Mouse (Mus musculus): ENCODE results near the gene Bet1l. TPM values are rescaled to one million over a fixed set of nuclear protein-coding genes. Genes with fewer than 3 reads are reported as not detected.
A peak's percentile ranks its signal among the peaks of the same experiment; 100 is the strongest.

The Bet1l gene
- total RNA-seq (2015) (9.9 and 12.3 TPM in 2 replicates), total RNA-seq (2017) (21.8 and 24.6 TPM in 2 replicates)

DNA sequence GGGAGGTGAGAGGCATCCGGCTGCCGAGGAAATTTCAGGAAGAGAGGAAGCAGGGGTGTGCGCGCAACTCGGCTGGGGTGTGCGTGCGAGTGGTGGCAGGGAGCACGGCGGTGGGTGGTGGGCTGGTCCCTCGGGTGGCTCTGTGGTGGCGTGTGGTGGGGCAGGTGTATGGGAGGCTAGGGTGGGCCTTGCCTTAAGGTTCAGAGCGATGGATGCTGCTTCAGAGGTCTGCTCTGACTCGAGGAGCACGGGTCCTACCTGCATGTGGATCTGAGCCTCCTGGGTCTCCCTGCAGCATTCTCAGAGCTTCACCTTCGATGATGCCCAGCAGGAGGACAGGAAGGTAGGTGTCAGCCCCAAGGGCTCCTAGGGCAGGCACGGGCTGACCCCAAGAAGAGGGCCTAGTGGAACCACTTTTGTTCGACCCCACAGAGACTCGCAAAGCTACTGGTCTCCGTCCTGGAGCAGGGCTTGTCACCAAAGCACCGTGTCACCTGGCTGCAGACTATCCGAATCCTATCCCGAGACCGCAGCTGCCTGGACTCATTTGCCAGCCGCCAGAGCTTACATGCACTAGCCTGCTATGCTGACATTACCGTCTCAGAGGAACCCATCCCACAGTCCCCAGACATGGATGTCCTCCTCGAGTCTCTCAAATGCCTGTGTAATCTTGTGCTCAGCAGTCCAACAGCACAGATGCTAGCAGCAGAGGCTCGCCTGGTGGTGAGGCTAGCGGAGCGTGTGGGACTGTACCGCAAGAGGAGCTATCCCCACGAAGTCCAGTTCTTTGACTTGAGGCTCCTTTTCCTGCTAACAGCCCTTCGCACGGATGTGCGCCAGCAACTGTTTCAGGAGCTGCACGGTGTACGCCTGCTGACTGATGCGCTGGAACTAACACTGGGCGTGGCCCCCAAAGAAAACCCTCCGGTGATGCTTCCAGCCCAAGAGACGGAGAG, at the start of gene Bet1l:
Bet1l (minus strand) TSS at position 28 of the 956 bp plus-strand sequence.
- no peak; the same call in 1 of the 2 replicates for ATAC-seq (replicated peaks; ENCODE audit: poor library complexity)

DNA sequence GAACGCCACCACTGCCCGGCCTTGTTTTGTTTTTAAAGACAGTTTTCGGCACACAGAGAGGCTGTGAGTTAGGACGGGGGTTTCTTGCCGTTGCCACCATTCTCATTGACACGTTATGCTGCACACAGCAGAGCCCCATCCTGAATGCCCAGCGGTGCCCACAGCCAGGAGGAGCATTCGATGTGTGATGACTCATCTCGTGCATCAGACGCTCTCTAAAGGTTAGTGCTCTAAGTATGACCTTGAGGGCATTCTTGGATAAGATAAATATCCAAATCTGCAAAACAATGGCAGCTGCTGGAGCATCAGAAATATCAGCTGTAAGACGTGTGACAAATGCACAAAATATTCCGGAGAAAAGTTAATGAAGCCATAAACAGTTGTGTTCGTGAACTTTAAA, 49.8 kb upstream of the Bet1l start:
- no peak for ATAC-seq (replicated peaks; ENCODE audit: poor library complexity)

DNA sequence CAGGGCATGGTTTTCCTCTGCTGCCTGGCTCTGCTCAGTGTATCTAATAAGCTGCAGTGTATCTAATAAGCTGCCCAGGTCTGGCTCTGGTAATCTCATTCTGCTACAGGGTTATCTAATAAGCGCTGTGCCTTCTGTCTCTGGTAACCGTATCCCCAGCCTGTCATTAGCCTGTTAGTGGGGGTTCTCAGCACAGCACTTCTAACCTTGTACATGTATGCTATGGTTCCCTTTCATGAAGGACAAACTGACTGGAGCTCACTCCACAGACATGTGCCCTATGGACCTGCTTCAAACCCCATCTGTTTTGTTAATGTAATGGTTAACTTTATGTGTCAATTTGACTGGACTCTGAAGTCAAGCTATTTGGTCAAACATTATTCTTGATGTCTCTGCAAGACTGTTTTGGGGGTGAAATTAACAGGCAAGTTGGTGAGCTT, 48.3 kb upstream of the Bet1l start:
- peak; percentile 51 for ATAC-seq (replicated peaks; ENCODE audit: poor library complexity)

DNA sequence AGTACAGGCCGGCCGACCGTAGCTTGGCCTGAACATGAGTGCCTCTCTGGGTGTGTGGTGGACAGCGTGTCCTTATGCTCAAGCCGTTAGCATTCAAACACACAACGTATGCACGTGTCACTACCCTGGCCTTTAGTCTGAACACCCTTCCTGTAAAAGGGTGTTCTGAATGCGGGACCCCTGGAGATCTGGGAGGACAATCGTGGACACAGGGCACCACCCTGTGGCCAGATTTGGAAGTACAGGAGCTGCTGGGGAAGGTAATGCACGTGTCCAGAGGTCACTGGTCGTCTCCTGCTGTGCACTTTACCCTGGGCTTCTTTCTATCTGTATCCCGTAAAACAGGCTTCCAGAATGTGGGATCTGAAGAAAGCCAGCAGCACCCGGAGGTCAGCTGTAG, 45.8 kb upstream of the Bet1l start:
- ATAC-seq (replicated peaks; ENCODE audit: poor library complexity), result peak; percentile 86

DNA sequence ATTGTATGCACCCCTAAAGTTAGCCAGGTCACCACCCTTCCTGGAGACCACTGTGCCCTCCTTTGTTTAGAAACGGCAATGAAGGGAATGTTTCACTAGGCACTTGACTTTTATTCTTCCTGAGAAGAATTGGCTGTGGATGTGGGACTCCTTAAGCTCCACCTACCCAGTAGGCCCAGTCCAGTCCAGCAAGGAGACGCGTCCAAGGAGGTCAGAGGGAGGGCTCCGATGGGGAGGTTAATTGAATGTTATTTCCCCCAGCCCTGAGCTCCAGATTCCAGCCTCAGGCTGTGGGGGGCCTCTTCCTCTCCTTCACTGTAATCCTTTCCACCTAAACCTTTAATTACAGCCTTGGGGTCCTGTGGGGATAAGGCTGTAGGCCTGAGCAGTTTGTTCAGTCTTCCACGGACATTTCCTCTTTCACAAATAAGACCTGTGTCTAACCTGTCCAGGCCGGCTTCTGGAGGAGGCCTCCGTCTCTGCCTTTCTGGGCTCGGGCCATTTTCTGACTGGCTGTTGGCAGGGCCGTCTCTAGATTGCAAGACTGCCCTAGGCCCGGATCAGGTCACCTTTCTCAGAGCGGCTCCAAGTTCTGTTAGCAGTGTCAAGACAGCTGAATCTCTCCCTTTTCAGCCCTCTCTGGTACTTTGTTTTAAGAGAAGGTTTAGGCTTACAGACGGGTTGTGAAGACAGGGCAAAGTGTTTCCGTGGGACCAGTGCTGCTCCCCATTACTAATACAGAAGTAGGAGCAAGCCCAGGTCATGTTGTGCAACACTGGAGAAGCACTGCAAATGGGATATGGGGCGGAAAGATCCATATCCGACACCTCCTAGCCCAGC, 44.9 kb upstream of the Bet1l start:
- ATAC-seq (replicated peaks; ENCODE audit: poor library complexity), result no peak

DNA sequence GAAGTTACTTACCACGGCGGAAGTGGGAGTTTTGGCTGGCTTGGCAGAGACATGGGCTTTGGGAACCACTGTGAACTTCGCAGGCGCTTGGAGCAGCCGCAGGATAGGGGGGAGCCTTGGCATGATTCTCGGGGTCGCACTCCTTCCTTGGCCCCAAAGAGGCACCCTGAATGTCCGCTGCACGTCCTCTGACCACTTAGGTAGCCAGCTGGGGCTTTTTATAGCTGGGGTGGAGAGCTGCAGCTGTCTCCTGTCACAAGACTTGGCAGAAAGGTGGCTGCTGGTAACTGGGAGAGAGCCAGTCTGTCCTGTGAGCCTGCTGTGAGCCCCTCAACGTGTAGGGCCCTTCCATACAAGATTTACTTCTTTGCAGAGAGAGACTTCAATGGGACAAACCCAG, 42.8 kb upstream of the Bet1l start, which contains the start of gene Cox8b:
Cox8b (minus strand) TSS at position 227 of the 400 bp plus-strand sequence.
- no peak for ATAC-seq (replicated peaks; ENCODE audit: poor library complexity)

DNA sequence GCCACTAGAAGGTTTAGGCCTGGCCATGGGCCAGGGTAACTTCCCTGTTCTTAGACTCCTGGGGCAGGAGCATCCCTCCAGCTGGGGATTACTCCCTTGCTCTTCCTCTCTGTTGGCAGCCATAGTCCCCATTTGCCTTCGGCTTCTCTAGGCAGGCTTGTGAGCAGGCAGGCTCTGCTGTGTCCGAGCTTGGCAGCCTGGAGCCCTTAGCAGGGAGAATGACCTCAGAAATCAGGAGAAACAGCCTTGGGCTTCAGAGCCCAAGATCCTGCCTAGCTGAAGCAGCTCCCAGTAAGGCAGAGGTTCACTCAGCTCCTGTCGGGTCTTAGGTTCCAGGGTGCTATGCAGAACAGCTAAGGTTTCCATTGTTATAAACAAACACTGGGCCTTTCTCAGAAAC, 41.7 kb upstream of the Bet1l start:
- no peak for ATAC-seq (replicated peaks; ENCODE audit: poor library complexity)

DNA sequence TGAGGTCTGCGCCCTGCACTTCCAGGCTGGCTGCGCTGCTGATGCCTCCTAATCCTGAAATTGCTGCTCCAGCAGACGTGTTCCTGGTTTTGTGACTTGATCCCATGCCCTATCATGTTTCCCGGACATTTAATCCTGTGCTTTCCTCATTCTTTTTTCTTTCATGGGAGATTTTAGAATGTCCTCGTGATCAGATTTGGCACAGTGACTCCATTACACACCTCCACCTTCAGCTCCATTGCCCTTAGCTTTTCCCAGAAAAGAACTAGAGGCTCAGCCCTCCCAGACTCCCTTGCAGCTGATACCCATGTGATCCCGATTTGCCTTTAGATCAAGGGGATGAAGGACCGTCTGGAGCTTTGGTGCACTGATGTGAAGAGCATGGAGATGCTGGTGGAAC, 40.5 kb upstream of the Bet1l start:
- ATAC-seq (replicated peaks; ENCODE audit: poor library complexity), result no peak

DNA sequence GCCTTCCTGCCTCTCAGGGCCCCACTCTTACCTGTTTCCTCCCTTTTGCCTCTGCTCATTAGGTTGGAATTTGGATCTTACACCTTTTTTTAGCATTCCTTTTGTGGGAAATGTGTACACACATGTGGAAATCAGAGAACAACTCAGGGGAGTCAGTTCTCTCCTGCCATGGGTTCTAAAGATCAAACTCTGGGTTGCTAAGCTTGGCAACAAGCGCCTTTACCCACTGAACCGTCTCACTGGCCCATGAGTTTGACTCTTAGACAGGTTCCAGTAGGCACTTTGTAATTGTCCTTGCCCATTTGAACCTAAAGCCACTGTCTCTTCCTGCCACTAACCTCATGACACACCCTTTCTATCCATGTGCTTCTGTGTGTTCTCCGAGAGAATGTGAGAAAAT, 37.2 kb upstream of the Bet1l start:
- ATAC-seq (replicated peaks; ENCODE audit: poor library complexity), result no peak

DNA sequence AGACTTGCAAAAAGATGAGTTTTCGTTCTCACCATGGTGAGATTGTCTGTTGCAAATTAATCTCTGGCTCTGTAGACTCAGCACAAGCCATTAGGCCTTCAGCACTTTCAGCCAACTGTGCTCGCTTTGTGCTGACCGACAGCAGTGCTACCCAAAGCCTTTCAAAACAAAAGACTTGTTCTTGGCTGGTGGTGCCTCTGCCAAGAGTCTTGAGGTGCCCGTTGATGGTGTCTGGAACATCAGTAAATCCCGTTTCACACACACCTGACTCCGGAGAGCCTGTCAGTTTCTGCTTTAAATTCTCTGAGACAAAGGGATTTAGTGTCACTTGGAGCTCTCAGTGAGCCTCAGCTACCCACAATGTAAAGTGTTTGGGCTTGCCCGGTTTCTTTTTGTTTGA, 36.7 kb upstream of the Bet1l start:
- no peak for ATAC-seq (replicated peaks; ENCODE audit: poor library complexity)

DNA sequence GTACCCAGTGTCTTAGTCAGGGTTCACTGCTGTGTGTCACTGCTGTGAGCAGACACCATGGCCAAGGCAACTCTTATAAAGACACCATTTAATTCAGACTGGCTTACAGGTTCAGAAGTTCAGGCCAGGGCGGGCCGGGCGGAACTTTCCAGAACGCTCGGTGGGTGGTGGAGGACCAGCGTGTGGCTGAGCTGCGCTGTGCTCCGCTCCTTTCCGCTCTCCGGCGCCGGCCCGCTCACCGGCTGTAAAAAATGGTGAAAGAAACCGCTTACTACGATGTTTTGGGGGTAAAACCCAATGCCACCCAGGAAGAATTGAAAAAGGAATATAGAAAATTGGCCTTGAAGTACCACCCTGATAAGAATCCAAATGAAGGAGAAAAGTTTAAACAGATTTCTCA, 33.3 kb upstream of the Bet1l start:
- peak; percentile 46; the same call in 1 of the 2 replicates for ATAC-seq (replicated peaks; ENCODE audit: poor library complexity)

DNA sequence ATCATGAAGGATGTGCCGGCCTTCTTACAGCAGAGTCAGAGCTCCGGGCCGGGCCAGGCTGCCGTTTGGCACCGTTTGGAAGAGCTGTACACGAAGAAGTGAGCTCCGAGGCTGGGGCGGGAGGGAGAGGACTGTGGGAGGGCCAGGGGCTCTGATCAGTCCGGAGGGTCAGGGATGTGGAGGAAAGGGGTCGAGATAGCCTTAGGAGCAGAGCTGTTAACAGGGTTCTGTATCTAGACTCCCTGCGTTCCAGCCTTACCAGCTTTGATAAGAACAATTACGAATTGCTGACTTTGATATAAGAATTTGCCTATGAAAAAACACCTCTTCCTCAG, 25.1 kb upstream of the Bet1l start:
- ATAC-seq (replicated peaks; ENCODE audit: poor library complexity), result peak; percentile 1; the same call in 1 of the 2 replicates

DNA sequence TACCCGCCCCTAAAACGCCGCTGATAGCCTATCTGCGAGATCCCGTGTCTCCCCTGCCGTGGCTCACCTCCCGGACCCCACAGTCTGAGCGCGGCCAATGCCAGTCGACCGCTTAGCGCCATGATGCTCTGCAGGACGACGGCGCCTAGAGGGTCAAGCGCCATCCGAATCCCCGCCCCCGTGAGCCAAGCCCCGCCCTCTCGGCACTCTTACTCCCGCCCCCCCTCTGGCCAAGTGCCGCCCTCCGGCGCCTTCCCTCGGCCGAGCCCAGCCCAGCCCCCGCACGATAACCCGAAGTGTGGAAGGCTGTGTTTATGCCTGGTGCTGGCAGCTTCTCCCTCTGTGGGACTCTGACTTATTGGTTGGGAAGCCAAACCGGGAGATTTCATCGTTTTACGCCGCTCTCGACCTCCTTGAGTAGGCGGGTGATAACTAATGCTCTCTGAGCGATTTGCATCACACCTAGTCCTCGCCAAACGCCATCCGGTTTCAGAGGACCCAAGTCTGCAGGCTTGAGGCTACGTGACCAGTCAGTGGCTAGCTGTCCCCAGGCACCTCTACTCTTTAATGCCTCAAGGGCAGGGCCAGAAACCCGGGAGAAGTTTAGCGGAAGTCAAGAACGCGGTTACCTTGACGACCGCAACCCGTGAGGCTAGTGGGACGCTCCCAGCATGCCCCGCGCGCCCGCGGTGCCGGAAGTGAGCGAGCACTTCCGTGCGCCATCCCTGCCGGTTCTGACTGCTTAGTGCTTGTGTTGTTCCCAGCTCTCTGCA, 24.5 kb upstream of the Bet1l start, which contains the start of the genes Psmd13 and Sirt3:
Psmd13 (plus strand) TSS at position 273 of the 773 bp plus-strand sequence.
Sirt3 (minus strand) TSS at position 614 of the 773 bp plus-strand sequence.
- peak; percentile 82 for ATAC-seq (replicated peaks; ENCODE audit: poor library complexity)

DNA sequence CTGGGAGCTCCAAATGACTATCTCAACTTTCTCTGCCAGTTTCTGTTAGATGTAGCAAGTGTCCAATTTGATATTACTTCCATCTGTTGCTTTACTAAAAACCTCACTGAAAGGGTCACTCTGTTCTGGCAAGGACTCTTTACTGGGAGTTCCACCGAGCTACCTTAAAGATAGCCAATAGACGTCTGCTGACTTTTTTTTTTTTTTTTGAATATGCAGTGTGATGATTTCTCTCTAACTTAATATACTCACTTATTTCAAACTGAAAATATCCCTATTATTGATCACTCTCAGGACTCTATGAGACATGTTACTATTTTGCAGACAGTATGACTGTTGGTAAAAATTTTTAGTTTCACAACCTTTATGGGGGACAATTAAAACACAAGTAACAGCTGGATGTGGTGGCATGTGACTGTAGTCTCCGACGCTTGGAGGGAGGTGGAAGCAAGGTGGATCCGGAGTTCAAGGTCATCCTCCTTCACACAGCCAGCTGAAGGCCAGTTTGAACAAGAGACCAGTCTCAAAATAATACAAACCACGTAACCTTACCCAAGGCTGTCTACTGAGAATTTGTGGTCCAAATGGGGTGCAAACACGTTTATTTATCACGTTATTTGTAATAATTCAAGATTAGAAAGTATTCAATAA, 23.6 kb upstream of the Bet1l start:
- ATAC-seq (replicated peaks; ENCODE audit: poor library complexity), result no peak

DNA sequence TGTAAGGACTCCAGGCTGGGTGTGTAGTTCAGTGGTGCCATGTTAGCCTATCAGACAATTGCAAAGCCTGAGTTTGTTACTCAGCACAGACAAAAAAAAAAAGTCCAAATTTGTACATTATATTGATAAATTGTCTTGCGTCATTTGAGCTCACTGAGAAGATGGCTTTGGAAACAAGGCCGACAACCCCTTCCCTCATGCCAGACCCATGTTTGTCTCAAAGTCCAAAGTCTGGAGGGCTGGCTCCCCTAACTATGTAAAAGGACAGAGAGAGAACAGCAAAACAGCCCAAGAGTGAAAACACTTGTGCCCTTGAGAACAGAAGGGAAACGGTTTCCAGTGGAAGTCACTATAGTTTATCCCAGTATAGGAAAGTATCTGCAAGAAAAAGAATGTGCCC, 23.0 kb upstream of the Bet1l start:
- ATAC-seq (replicated peaks; ENCODE audit: poor library complexity), result no peak

DNA sequence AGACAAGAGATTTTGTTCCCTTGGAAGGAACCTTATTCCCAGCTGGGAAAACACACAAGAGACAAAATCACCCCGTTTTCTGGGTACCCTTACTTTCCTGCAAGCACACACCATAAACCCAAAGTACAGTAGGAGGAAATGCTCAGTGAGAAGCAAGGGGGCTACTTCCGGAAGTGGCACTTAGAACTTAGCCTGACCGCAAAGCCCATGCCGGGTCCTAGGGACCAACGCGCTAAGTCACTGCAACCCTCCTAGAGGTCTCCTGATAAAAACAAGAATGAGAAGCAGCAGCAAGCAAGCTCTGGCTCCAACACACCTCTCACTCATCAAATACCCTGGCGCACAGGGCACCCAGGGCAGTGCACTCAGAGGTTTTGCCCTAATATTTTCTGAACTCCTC, 22.0 kb upstream of the Bet1l start:
- ATAC-seq (replicated peaks; ENCODE audit: poor library complexity), result peak; percentile 30

DNA sequence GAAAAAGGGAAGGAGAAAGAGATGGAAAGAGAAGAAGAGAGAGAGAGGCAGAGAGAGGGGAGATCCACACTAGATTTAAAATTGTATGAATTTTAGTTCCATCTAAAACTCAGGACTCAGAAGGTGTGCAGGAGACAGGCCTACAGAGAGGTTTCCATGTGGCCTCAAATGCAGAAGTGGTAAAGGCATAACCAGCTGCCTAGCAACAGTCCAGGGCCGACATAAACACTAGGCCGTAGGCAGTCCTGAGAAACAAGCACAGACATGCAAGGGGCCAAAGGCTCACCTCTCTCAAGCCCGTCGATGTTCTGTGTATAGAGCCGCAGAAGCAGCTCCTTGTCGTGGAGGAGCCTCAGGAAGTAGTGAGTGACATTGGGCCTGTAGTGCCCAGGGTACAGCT, 20.0 kb upstream of the Bet1l start:
- ATAC-seq (replicated peaks; ENCODE audit: poor library complexity), result peak; percentile 33

DNA sequence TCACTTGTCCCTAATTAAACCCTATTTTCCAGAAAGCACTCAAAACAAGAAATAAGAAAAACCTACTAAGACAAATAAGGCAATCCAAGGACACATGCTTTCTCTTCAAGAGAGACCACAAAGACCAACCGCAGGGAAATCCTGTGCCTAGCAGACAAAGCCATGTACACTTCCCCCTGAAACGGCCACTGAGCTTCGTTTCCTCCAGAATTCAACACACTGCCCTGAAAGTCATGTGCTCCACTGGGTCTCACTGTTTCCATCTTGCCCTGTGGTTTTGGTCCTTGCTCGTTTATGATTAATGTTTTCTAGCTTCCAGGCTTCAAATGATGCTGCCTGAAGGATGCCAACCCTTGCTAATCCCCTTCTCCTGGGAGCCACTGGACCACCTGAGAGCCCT, 16.8 kb upstream of the Bet1l start:
- peak; percentile 83 for ATAC-seq (replicated peaks; ENCODE audit: poor library complexity)

DNA sequence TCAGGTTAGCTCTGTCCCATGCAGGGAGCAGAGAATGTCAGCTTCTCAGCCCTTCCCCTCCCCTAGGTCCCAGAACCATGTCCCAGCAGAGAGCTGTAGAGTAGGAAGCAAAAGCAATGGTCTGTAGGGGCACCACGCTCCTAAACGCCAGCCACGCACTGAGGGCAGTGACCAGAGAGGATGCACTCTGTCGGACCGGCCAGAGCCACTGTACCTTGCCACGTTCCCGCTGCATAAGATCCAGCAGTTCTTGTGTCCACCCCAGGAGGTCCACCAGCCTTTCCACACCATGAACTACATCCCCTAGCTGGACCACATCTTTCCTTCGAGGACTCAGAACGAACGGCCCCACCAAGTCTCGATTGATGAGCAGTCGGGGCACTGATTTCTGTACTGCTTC, 7.4 kb upstream of the Bet1l start:
- ATAC-seq (replicated peaks; ENCODE audit: poor library complexity), result no peak

DNA sequence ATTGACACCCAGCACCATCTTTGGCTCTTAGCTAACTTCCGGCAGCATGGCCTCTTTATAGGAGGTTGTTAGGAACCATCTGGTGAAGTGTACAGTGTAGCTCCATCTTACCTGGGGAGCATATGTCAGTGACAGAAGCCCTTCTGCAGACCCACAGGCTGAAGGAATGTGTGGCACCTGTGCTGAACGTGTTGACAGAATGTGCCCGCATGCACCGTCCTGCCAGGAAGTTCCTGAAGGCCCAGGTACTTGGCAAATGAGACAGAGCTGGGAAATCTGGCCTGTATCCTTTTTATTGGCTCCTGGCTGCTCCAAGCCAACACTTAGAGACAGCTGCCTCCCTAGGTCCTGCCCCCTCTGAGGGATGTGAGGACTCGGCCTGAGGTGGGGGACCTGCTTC, 3.4 kb upstream of the Bet1l start:
- ATAC-seq (replicated peaks; ENCODE audit: poor library complexity), result no peak
